Mouse (Mus musculus) CH12.LX (cell line): ENCODE data around the gene Zswim8. TPM values are rescaled to one million over a fixed set of nuclear protein-coding genes. Genes with fewer than 3 reads are reported as not detected.
A peak's percentile ranks its signal among the peaks of the same experiment; 100 is the strongest.

Experiments used
- DNase-seq: peaks from one replicate; pipeline ENCODE4 v3.0.0-alpha.2; 2013; ENCODE audit errors: extremely low read depth
- H3K27ac ChIP-seq: 2 replicates; pipeline ENCODE4 v1.5.1; 2012; ENCODE audit warnings: low read depth, mild to moderate bottlenecking, control low read depth, moderate library complexity; ENCODE audit not compliant: insufficient read depth
- H3K27me3 ChIP-seq: replicated peaks from 2 replicates; pipeline ENCODE3; 2012; ENCODE audit warnings: inconsistent platforms
- H3K36me3 ChIP-seq, 2 experiments: replicated peaks in 1 of 2; 2 replicates each; pipeline versions ENCODE3 to v1.6.1; 2012; ENCODE audit warnings: inconsistent platforms in 1 of 2, low read length in 1 of 2, mild to moderate bottlenecking in 1 of 2, mixed read lengths in 1 of 2, moderate library complexity in 1 of 2; ENCODE audit not compliant: control insufficient read depth in 1 of 2, insufficient read depth in 1 of 2
- H3K4me1 ChIP-seq, 2 experiments: 2 replicates each; pipeline ENCODE4 v1.6.1; 2012; ENCODE audit warnings: inconsistent platforms in 1 of 2, moderate library complexity in 1 of 2; ENCODE audit not compliant: insufficient read depth in 2 of 2, control insufficient read depth in 1 of 2
- H3K4me2 ChIP-seq: 2 replicates; pipeline ENCODE4 v1.6.1; 2012; ENCODE audit warnings: low read depth, mild to moderate bottlenecking, control low read depth; ENCODE audit not compliant: poor library complexity, insufficient read depth, severe bottlenecking
- H3K4me3 ChIP-seq, 3 experiments: fragments of 150-350 bp in 1 of 3; sonication (generic) in 1 of 3; replicated peaks in 1 of 3; 2 replicates each; pipeline versions ENCODE3 to v1.5.1; 2011 to 2012; ENCODE audit warnings: low read depth in 2 of 3, low read length in 2 of 3, mild to moderate bottlenecking in 2 of 3, moderate library complexity in 2 of 3, control low read depth in 1 of 3, improper control_type of control experiment in 1 of 3, inconsistent platforms in 1 of 3, mixed read lengths in 1 of 3; ENCODE audit not compliant: poor library complexity in 1 of 3
- H3K79me2 ChIP-seq: replicated peaks from 2 replicates; pipeline ENCODE4 v1.6.1; 2012; ENCODE audit warnings: mild to moderate bottlenecking, moderate library complexity; ENCODE audit not compliant: control insufficient read depth, poor library complexity, insufficient read depth, severe bottlenecking; ENCODE audit errors: extremely low read depth
- H3K9ac ChIP-seq: 2 replicates; pipeline ENCODE4 v1.6.1; 2012; ENCODE audit warnings: low read depth, mild to moderate bottlenecking, control low read depth, moderate library complexity; ENCODE audit not compliant: insufficient read depth
- H3K9me3 ChIP-seq: replicated peaks from 2 replicates; pipeline ENCODE3; 2012; ENCODE audit warnings: low read length, inconsistent platforms, mixed read lengths
- CHD1 ChIP-seq: IDR thresholded peaks from 2 replicates; pipeline ENCODE4 v1.6.1; 2012; ENCODE audit warnings: low read depth, low read length, improper control_type of control experiment, inconsistent platforms
- CHD2 ChIP-seq: IDR thresholded peaks from 2 replicates; pipeline ENCODE4 v1.6.1; 2011; ENCODE audit warnings: low read length, improper control_type of control experiment
- CTCF ChIP-seq, 2 experiments: IDR thresholded peaks in 1 of 2; conservative IDR thresholded peaks in 1 of 2; 2 replicates each; pipeline ENCODE4 v1.5.1; 2011 to 2012; ENCODE audit warnings: low read depth in 2 of 2, low read length in 2 of 2, improper control_type of control experiment in 1 of 2, inconsistent platforms in 1 of 2, mild to moderate bottlenecking in 1 of 2, moderate library complexity in 1 of 2
- E2F4 ChIP-seq: IDR thresholded peaks from 2 replicates; pipeline ENCODE4 v1.6.1; 2011; ENCODE audit warnings: low read depth, low read length, improper control_type of control experiment; ENCODE audit not compliant: insufficient replicate concordance
- EP300 ChIP-seq: IDR thresholded peaks from 2 replicates; pipeline ENCODE4 v1.6.1; 2011; ENCODE audit warnings: low read length, improper control_type of control experiment
- ETS1 ChIP-seq: conservative IDR thresholded peaks from 2 replicates; pipeline ENCODE4 v1.6.1; 2012; ENCODE audit warnings: low read depth, mild to moderate bottlenecking, inconsistent platforms, low read length, improper control_type of control experiment, moderate library complexity
- GABPA ChIP-seq: IDR thresholded peaks from 2 replicates; pipeline ENCODE4 v1.6.1; 2012; ENCODE audit warnings: low read depth, low read length, improper control_type of control experiment, inconsistent platforms; ENCODE audit not compliant: insufficient replicate concordance
- IRF4 ChIP-seq: IDR thresholded peaks from 2 replicates; pipeline ENCODE4 v1.6.1; 2014; ENCODE audit warnings: low read depth, mild to moderate bottlenecking, inconsistent platforms, low read length, improper control_type of control experiment
- JUN ChIP-seq: IDR thresholded peaks from 2 replicates; pipeline ENCODE4 v1.6.1; 2011; ENCODE audit warnings: low read depth, mild to moderate bottlenecking, low read length, improper control_type of control experiment, moderate library complexity; ENCODE audit not compliant: insufficient read depth
- KAT2A ChIP-seq: IDR thresholded peaks from 2 replicates; pipeline ENCODE4 v1.6.1; 2012; ENCODE audit warnings: low read length, improper control_type of control experiment, inconsistent platforms; ENCODE audit not compliant: insufficient replicate concordance
- MAFK ChIP-seq: IDR thresholded peaks from 2 replicates; pipeline ENCODE4 v1.6.1; 2011; ENCODE audit warnings: low read length, improper control_type of control experiment; ENCODE audit not compliant: insufficient replicate concordance
- MAX ChIP-seq: IDR thresholded peaks from 2 replicates; pipeline ENCODE4 v1.6.1; 2011; ENCODE audit warnings: low read length, improper control_type of control experiment
- MEF2A ChIP-seq: IDR thresholded peaks from 2 replicates; pipeline ENCODE4 v1.6.1; 2014; ENCODE audit warnings: low read depth, mild to moderate bottlenecking, inconsistent platforms, low read length, improper control_type of control experiment, borderline replicate concordance
- MYC ChIP-seq: IDR thresholded peaks from 2 replicates; pipeline ENCODE4 v1.6.1; 2011; ENCODE audit warnings: low read depth, mild to moderate bottlenecking, improper control_type of control experiment, low read length
- NELFE ChIP-seq: IDR thresholded peaks from 2 replicates; pipeline ENCODE4 v1.6.1; 2011; ENCODE audit warnings: low read depth, low read length, improper control_type of control experiment
- PAX5 ChIP-seq: IDR thresholded peaks from 2 replicates; pipeline ENCODE4 v1.6.1; 2012; ENCODE audit warnings: low read length, inconsistent platforms, mixed read lengths
- POLR2A ChIP-seq: IDR thresholded peaks from 2 replicates; pipeline ENCODE4 v1.6.1; 2011; ENCODE audit warnings: low read depth, mild to moderate bottlenecking, improper control_type of control experiment, low read length
- POLR2AphosphoS2 ChIP-seq: IDR thresholded peaks from 2 replicates; pipeline ENCODE4 v1.6.1; 2011; ENCODE audit warnings: low read depth, low read length, improper control_type of control experiment
- RAD21 ChIP-seq: IDR thresholded peaks from 2 replicates; pipeline ENCODE4 v1.6.1; 2011; ENCODE audit warnings: low read depth, mild to moderate bottlenecking, low read length, improper control_type of control experiment, moderate library complexity
- SIN3A ChIP-seq: IDR thresholded peaks from 2 replicates; pipeline ENCODE4 v1.6.1; 2012; ENCODE audit warnings: low read length, improper control_type of control experiment, inconsistent platforms
- TCF12 ChIP-seq: IDR thresholded peaks from 2 replicates; pipeline ENCODE4 v1.6.1; 2014; ENCODE audit warnings: low read depth, mild to moderate bottlenecking, inconsistent platforms, low read length, improper control_type of control experiment
- USF1 ChIP-seq: IDR thresholded peaks from 2 replicates; pipeline ENCODE4 v1.6.1; 2014; ENCODE audit warnings: low read depth, mild to moderate bottlenecking, inconsistent platforms, low read length, improper control_type of control experiment
- USF2 ChIP-seq: conservative IDR thresholded peaks from 2 replicates; pipeline ENCODE4 v1.6.1; 2011; ENCODE audit warnings: low read depth, low read length, improper control_type of control experiment
- ZC3H11A ChIP-seq: IDR thresholded peaks from 2 replicates; pipeline ENCODE4 v1.6.1; 2012; ENCODE audit warnings: low read depth, mild to moderate bottlenecking, inconsistent platforms, low read length, improper control_type of control experiment
- ZMIZ1 ChIP-seq: IDR thresholded peaks from 2 replicates; pipeline ENCODE4 v1.6.1; 2012; ENCODE audit warnings: low read depth, mild to moderate bottlenecking, inconsistent platforms, low read length, improper control_type of control experiment
- ZNF384 ChIP-seq: IDR thresholded peaks from 2 replicates; pipeline ENCODE4 v1.6.1; 2012; ENCODE audit warnings: low read depth, low read length, improper control_type of control experiment, inconsistent platforms
- dilution Hi-C: fragments of 300-500 bp; cut with MboI; formaldehyde crosslinking; loops from 2 replicates; pipeline ENCODE4 v1.14.3; 2020; ENCODE audit warnings: low sequenced_read_pairs; ENCODE audit not compliant: extremely low pct_unique_long_range_greater_than_20kb, extremely low pct_ligation_motif_present
- in situ Hi-C: fragments of 300-500 bp; cut with MboI; formaldehyde crosslinking; loops from 3 replicates; pipeline ENCODE4 v1.14.3; 2019; ENCODE audit warnings: low sequenced_read_pairs, low pct_ligation_motif_present, low pct_unique_long_range_greater_than_20kb, mixed read lengths
- polyA plus RNA-seq: library from polyadenylated mRNA; unstranded; fragments of >175 nt; gene quantifications from 2 replicates; pipeline ENCODE4 v1.2.1, GENCODE M21; 2012; ENCODE audit warnings: low read depth; ENCODE audit not compliant: insufficient read length
- total RNA-seq, 2 experiments: library from RNA; depleted of rRNA; stranded (reverse); fragments of 300-350 nt in 1 of 2; fragments of >200 nt in 1 of 2; gene quantifications; 2 replicates each; pipeline ENCODE4 v1.2.3; 2012 to 2014

The Zswim8 gene
- total and polyA plus RNA-seq, 3 experiments: 9.5 to 39.6 (median 22.6) TPM

- peak overlapping the region; percentile 67 for H3K4me2 ChIP-seq
- no peaks in the 10 kb centered on the region for H3K79me2 ChIP-seq
- in situ Hi-C loops (no loop called here), dilution Hi-C loops (no loop called here)
- H3K27me3 ChIP-seq: peaks cover 32% of the 10 kb centered on the region
- no peak overlapping the region for H3K27ac ChIP-seq
- no peaks in the 10 kb centered on the region for H3K36me3 ChIP-seq
- peaks cover 4 to 19% of the 10 kb centered on the region in 2 experiments; a peak in 3 of 4 replicates for H3K4me1 ChIP-seq
- H3K9me3 ChIP-seq: no peaks in the 10 kb centered on the region
- peak overlapping the region; percentile 46 to 61 (median 49) for H3K4me3 ChIP-seq
- peak overlapping the region; percentile 37 for H3K9ac ChIP-seq
- TF ChIP-seq JUN (no peak), KAT2A (no peak), NELFE (no peak), MAX (no peak), GABPA (no peak), PAX5 (no peak), POLR2AphosphoS2 (no peak), IRF4 (no peak), EP300 (no peak), ZC3H11A (no peak), CHD1 (no peak), E2F4 (no peak), RAD21 (no peak)
- no peak for DNase-seq
Measured at GRCm38 (mm10) chr14:20661661-20662331, 45.6 kb upstream of the Zswim8 start.

DNA sequence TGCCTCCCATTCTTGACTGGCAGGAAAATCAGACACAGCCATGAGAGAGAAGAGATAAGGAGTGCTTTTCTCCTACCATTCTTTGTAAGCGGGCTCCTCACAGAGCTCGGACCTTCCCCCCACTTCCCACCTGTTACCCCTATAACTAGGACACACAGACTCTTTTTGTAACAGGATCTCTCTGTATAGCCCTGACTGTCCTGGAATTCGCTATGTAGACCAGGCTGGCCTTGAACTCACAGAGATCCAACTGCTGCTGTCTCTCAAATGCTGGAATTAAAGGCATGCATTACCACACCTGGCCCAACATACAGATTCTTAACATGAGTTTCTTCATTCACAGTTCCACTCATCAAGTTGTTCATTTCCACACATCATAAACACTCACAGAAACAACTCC lies 44.6 kb upstream of the Zswim8 start:
- Histone ChIP-seq H3K9ac (no peak overlapping the region), H3K79me2 (no peaks in the 10 kb centered on the region), H3K9me3 (no peaks in the 10 kb centered on the region), H3K4me3 (no peak overlapping the region), H3K4me1 (peaks cover 4 to 18% of the 10 kb centered on the region in 2 experiments; a peak in 3 of 4 replicates), H3K36me3 (no peaks in the 10 kb centered on the region), H3K27ac (no peak overlapping the region), H3K4me2 (no peak overlapping the region), H3K27me3 (peaks cover 32% of the 10 kb centered on the region)
- in situ Hi-C loops: no loop called here
- TF ChIP-seq MEF2A (no peak), MAFK (no peak), CHD2 (no peak), TCF12 (no peak), CHD1 (no peak), USF2 (no peak), USF1 (no peak), ZC3H11A (no peak), MYC (no peak), ZMIZ1 (no peak), SIN3A (no peak), ETS1 (no peak), POLR2A (no peak), ZNF384 (no peak), CTCF (conservative IDR thresholded peaks at IDR 0.05 in 1 of 2, IDR thresholded peaks at IDR 0.05 in 1 of 2; ENCODE audit: low read depth in 2 of 2, low read length in 2 of 2) (no peak)
- DNase-seq: no peak
- dilution Hi-C loops: no loop called here
